Mouse (Mus musculus) liver, postnatal 0 days (tissue): Measurements from ENCODE around the gene Tmem82.

ENCODE experiments used
- CTCF ChIP-seq: sonication (generic); IDR thresholded peaks from 2 replicates; pipeline ENCODE4 v1.5.1; 2016; ENCODE audit warnings: antibody characterized with exemption, low read depth
- EP300 ChIP-seq: IDR thresholded peaks from 2 replicates; pipeline ENCODE4 v1.6.1; 2016; ENCODE audit warnings: antibody characterized with exemption, low read depth, mild to moderate bottlenecking

GRCm38 (mm10) chr4:141651944-141652343 lies 33.5 kb upstream of the Tmem82 start:
- TF ChIP-seq CTCF: no peak
- TF ChIP-seq EP300: no peak
